Mouse (Mus musculus) CD4-positive, CD25-positive, alpha-beta regulatory T cell, adult 4 months (primary cell): ENCODE results near the gene AY074887. TPM values are rescaled to one million over a fixed set of nuclear protein-coding genes. Genes with fewer than 3 reads are reported as not detected.

Source experiments
- ATAC-seq: one replicate; pipeline ENCODE4 v1.8.0; 2017
- polyA plus RNA-seq, 2 experiments: library from polyadenylated mRNA; unstranded; fragments of 100-300 nt; shearing (Covaris generic); gene quantifications; one replicate each; pipeline ENCODE4 v1.2.1; 2017

The AY074887 gene
- polyA plus RNA-seq = not detected

DNA sequence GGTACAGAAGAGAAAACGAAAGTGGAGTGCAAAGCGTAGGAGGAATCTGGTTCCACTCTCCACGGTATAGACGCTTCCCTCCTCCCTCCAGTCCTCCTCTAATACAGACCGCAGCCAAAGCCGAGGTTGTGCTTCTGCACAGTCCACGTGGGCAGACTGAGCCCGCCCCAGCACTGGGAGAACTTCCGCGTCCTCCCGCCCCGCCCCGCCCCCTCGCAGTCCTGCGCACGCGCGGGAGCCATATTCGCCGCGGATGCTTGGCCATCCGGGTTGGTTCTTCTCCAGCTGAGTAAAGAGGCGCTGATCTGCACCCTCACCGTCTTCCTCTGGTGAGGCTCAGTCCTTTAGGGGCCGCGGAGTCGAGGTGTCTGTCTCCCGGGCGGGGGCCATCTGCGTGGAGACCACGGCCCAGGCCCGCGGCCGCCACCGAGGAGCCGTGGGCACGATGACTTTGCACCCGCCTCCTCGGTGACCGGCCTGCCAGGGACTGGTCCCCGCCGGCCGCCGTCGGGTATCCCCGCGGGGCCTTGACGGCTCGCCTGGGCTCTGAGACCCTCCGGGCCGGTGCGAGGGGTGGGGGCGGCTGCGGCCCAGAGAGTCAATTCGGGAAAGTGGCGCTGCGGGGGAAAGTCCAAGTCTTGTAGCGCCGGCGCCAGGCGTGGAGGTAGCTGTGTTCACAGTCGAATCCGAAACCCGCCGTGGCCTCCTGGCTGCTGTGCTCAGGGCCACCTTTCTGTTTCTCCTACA is at the start of gene AY074887, which contains the start of gene Psma4:
Gene AY074887, minus strand, starts transcription at position 424 of the 747 bp plus-strand sequence.
Gene Psma4, plus strand, starts transcription at position 216 of the 747 bp plus-strand sequence.
- peak; percentile 99 for ATAC-seq

DNA sequence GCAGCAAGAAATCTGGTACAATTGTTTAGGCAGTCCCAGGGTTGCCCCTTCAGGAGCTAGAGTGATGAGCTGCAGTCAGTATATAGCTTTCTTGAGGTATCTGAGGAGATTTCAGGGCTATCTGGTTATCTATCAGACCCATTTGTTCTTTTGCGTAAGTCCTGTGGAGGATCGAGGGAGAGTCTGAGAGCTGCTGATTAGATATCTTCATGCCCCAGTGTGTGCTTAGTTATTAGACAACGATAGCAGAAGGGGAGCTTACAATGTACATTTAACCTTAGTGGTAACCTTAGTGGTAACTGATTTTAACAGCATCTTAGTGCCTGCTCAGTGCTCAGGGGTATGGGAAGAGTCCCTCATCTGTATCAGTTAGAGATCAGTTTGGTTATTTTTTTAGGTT is 44.8 kb upstream of the AY074887 start:
- no peak for ATAC-seq

- ATAC-seq = no peak
These were observed 43.6 kb upstream of the AY074887 start for GRCm38 (mm10) chr9:54994381-54994780.

GRCm38 (mm10) chr9:54990362-54990761 is 39.6 kb upstream of the AY074887 start:
- no peak for ATAC-seq

DNA sequence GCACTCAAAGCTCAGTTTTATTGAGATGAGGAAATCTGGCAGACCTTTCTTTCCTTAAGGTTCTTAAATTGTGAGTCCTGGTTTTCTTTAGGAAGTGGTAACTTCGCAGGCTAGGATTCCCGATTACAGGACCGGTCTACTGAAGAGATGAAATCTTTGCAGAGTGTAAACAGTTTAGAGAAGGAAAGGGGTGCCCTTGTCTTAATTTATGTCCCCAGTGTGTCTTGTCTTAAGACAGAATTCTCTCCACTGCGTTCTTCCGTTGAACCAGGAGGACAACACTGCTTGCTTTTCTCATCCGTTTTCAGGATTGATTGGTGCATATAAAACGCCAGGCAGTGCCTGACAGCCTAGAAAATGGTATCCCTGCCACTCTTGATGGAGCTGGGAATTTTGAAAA is 31.6 kb upstream of the AY074887 start:
- no peak for ATAC-seq

DNA sequence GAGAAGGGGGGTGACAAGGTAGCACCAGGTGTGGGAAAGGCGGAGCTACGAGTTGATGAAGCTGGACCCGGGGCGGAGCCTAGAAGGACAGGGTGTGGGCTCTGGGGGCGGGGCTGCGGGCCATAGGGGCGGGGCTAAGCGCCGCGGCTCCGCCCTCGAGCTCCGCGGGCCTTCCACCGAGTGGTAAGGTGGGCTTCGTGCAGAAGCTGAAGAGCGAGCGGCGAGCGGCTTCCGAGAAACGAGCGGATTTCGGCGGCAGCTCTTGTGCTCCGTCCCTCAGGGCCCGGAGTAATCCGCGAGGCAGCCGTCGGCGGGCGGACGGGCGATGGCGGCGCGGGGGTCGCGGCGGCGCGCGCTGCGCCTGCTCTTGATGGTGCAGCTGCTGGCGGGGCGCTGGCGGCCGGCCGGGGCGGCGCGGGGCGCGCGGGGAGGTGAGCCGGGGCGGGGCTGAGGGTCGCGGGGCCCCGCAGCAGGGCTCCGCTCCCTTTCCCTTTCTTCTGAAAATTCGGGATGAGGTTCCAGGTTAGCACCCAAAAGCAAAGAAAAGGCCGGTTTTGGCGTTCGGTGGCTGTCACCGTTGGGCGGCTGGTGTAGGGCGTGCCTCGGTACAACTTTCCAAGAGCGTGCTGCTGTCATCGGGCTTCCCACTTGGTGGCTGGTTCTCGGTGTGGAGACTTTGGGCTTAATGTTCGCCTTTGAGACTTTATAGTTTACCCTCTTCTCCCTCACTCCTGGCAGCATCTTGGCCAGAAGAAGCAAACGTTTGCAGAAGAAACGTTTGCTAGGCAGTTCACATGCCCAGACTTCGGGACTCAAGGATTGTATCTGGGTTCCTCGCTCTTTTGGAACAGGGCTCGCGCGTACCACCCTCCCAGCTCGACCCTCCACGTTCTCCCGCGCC is 30.7 kb upstream of the AY074887 start:
- ATAC-seq = no peak

DNA sequence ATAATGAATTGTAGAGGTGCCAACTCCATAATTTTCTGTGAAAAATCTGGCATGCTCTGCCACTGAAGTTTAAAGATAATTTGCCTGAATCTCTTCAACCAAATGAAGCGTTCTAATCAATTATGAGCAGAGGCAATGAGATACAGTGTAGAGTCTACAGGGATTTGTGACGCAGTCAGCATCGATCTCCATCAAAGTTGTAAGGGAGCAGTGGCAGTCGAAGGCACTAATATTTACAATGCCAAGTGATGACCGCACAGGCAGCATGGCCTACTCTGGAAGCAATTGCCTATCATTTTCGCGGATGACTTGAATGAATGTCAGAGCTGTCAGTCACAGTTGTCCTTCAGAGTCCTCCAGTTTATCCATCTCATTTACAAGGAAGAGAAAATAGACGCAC is 29.9 kb upstream of the AY074887 start, which contains the start of gene Chrna5:
Gene Chrna5, plus strand, starts transcription at position 207 of the 400 bp plus-strand sequence.
- no peak for ATAC-seq

DNA sequence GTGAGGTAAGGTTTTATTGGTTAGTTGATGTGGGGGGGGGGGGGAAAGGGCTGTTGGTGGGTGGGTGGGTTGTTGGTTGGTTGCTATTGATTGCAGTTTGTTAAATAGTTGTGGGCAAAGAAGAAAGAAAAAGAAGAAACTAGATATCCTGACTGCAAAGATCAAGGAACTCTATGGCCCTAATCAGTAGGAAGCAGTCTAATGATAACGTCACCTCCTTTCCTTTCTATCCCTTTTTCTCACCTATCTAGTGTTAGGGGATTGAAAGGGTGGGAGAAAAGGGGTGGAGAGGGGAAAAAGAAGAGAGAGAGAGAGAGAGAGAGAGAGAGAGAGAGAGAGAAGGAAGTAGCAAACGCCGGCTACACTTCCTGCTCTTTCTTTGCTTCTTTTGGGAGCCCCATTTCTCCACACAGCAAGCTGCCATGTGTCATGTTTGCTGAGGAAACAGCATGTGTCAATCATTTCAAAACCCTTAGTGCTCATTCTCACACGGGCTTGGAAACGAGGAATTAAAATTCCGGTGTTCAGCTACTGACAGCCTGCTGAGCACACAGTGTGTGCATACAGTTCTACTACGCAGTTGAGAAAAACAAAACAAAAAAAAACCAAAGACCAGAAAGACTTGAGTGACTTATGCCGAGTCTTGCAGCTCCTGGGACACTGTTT is 19.3 kb upstream of the AY074887 start:
- ATAC-seq = no peak

- ATAC-seq = no peak
These were observed 12.9 kb upstream of the AY074887 start for GRCm38 (mm10) chr9:54963669-54964068.

GRCm38 (mm10) chr9:54961059-54961458 is 10.3 kb upstream of the AY074887 start:
- peak; percentile 85 for ATAC-seq

GRCm38 (mm10) chr9:54950162-54950561 is 636 bp downstream of the AY074887 start:
- ATAC-seq = peak; percentile 1

GRCm38 (mm10) chr9:54949465-54949864 is 1.3 kb downstream of the AY074887 start:
- ATAC-seq = no peak

- ATAC-seq = no peak
These were observed 4.5 kb downstream of the AY074887 start for GRCm38 (mm10) chr9:54946256-54946655.

- no peak for ATAC-seq
These were observed 6.3 kb downstream of the AY074887 start for GRCm38 (mm10) chr9:54944467-54944866.

GRCm38 (mm10) chr9:54942071-54942470 is 8.7 kb downstream of the AY074887 start:
- ATAC-seq = no peak

DNA sequence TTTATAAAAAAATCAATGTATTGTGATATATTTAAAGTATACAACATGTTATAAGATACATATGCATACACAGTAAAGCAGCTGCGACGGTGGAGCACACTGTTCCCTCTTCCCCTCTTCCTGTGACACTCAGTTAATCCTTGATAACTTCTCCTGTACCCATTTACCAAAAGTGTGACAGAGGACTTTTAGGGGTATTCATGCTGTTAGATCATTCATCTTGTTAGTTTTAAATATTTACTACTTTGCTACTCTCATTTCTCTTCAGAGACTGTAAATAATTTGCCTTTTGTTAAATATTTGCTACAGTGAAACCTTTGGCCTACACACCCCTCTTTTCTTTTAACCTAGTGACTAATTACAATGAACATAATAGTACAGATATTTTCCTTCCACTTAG is 18.4 kb downstream of the AY074887 start:
- ATAC-seq = no peak

DNA sequence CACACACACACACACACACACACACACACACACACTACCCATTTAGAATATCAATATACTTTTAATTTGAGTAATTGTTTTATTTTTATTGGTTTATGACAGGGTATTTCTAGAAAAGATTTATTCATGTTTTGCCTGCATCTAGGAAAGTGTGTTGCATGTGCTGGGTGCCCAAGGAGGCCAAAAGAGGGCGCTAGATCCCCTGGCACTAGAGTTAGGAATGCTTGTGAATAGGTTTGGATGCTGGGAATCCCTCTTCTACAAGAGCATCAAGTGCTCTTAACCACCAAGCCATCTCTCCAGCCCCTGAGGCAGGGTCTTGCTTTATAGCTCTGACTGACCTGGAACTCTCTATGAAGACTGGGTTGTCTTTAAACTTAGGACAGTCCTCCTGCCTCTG is 19.0 kb downstream of the AY074887 start:
- ATAC-seq = no peak

DNA sequence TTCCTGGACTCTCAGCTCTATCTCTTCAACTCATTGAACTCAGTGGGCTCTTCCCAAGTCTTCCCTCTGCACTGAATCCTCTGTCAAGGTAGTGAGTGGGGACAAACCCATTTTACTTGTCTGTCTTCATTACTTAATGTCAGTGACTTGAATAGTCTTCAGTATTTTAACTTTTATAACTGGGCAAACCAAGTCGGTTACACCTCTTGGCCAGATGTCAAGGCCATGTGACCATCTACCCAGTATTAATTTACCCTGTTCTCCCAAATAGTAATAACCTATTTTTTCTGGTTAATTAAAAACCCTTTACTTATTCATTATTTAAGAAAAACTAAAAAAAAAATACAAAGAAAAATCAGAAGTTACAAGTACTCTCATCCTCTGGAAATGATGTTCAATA is 20.1 kb downstream of the AY074887 start:
- no peak for ATAC-seq

DNA sequence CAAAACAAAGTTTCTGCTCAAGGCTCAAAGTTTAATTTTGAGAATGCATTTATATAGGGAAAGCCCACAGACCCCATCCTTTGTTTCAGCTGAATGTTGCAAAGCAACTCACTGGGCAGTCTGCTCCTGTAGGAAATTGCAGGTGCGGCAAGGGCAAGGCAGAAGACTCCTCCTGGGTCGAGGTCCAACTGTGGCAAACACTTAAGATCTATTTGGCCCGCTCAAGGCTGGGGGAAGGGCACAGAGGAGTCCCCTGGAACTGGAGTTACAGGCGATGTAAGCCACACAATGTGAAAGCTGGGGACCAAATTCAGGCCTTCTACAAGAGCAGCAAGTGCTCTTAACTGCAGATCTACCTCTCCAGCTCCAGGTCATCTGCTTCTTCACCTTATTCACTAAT is 30.9 kb downstream of the AY074887 start:
- no peak for ATAC-seq

DNA sequence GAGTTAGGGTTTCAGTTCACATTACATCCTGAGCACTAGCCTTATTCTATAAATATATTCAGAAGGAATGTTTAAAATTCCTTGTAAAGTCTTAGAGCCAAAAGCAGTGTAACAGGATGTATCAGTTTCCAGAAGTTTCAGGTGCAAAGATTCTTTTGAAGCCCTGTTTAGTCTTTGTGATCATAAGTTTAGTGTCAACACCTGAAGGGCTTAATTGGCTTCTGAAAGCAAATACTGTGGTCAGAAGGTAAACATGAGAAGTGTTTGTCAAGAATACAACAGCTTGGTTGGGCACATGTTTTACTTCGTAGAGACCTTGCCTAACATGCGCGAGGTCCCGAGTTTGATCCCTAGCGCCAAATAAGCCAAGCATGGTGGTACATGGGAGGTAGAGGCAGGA is 32.0 kb downstream of the AY074887 start:
- no peak for ATAC-seq

DNA sequence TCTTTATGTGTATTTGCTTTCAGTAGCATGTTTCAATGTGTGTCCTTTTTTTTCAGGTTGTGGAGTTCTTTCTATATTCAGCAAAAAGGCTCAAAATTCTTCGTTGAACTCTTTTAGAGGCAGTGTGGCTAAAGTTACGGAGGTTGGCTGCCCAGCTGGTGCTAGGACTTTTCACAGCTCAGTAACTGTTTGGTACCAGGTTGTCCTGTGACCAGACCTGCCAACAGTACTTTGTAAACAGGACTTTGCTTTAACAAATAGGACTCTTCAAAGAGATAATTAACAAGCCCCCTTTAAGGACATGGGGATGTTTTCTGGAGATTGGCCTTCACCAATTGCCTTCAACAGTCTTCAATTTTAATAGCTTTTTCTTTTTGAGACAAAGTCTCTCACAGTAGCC is 32.6 kb downstream of the AY074887 start:
- ATAC-seq = no peak

DNA sequence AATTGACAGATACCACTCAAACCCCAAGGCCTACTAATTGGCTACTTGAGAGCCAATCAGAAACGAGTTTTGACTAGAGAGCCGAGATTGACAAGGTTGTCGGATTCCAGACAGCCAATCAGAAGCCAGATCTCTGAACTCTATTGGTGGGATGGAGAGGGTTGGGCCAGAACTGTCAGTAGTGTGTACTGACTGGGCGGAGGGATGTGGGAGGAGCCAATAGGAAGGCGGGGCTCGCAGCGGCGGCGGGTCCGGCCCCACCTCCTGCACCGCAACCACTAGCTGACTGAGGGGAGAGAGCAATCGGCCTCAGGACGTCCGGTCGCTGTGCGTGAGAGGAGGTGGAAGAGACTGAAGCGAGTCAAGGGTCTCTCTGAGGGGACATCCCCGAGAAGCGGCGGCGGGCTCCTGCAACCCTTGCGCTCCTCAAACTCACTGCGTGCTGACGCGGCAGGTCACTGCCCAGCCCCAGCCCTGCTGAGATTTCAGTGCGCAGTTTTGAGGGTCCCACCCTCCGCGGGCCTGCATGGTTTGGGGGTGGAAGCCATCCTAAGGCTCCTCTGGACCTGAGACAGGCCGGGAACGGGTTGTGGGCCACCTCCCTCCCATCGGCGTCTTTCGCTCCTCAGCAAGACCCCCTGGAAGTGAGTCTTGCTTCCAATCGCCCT is 33.7 kb downstream of the AY074887 start, which contains the start of gene Hykk:
Gene Hykk, plus strand, starts transcription at position 274 of the 668 bp plus-strand sequence.
- ATAC-seq = peak; percentile 95
